Mouse (Mus musculus) testis, adult 10 weeks (tissue): ENCODE results near the gene Odf3l1. TPM values are rescaled to one million over a fixed set of nuclear protein-coding genes. Genes with fewer than 3 reads are reported as not detected.

Experiments
- polyA plus RNA-seq: library from polyadenylated mRNA; stranded (reverse); fragments of 350-450 nt; fragmentation: Illumina TruSeq; extraction: RNeasy Lipid Tissue Mini Kit (QIAGEN cat#74804); gene quantifications from one replicate; pipeline ENCODE4 v1.2.3, GENCODE M21; 2014; ENCODE audit warnings: low read depth, low replicate concordance

The Odf3l1 gene
- polyA plus RNA-seq: 43.4 TPM

GRCm38 (mm10) chr9:56864216-56864729 is at the start of gene Odf3l1:
Odf3l1 (minus strand) TSS chr9:56864679.

GRCm38 (mm10) chr9:56864832-56865231 is 353 bp upstream of the Odf3l1 start, which contains the start of gene Cspg4:
Cspg4 (plus strand) TSS chr9:56865033.

Other genes with a start within 250 kb of the Odf3l1 start
- gene Lingo1, start 68.2 kb downstream of the Odf3l1 start, polyA plus RNA-seq: 0.11 TPM
- 0.10 TPM for gene Cspg4, start 354 bp upstream of the Odf3l1 start, polyA plus RNA-seq
- 2.4 TPM for gene Snx33, start 63.7 kb upstream of the Odf3l1 start, polyA plus RNA-seq
- gene Imp3, start 72.8 kb upstream of the Odf3l1 start, polyA plus RNA-seq: 12.1 TPM
- gene Snupn, start 86.2 kb upstream of the Odf3l1 start, polyA plus RNA-seq: 35.1 TPM
- 24.0 TPM for gene Ptpn9, start 130.2 kb upstream of the Odf3l1 start, polyA plus RNA-seq
- gene Sin3a, start 207.4 kb upstream of the Odf3l1 start, polyA plus RNA-seq: 42.0 TPM